Mouse (Mus musculus) lung, adult 2 months (tissue): ENCODE measurements around the gene Sbk3.

Source experiments
- CTCF ChIP-seq: fragments of 200-500 bp; IDR thresholded peaks from 2 replicates; pipeline ENCODE4 v1.5.1; 2011; ENCODE audit warnings: mild to moderate bottlenecking, low read length, control low read depth; ENCODE audit not compliant: insufficient read depth
- POLR2A ChIP-seq: fragments of 200-500 bp; IDR thresholded peaks from 2 replicates; pipeline ENCODE4 v1.6.1; 2011; ENCODE audit warnings: low read depth, mild to moderate bottlenecking, control low read depth, low read length, borderline replicate concordance; ENCODE audit errors: extremely low read depth

- TF ChIP-seq CTCF = no peak
- TF ChIP-seq POLR2A = no peak
Observed at GRCm38 (mm10) chr7:4953815-4954445, 17.0 kb downstream of the Sbk3 start.
